Mouse (Mus musculus): ENCODE data around the gene Prune2. TPM values are rescaled to one million over a fixed set of nuclear protein-coding genes. Genes with fewer than 3 reads are reported as not detected.
A peak's percentile ranks its signal among the peaks of the same experiment; 100 is the strongest.
"Not testable (repeated sequence)": the region's sequence is repeated elsewhere in the genome, so short reads cannot be mapped to it uniquely, and the experiment has no call there.

Gene Prune2
- total RNA-seq, 2 experiments from 2014 or later: 38.0 to 48.5 TPM

GRCm38 (mm10) chr19:17168186-17168585, 212.3 kb downstream of the Prune2 start:
- intact Hi-C loops (cut with DNase I): no loop called here
- no peak for DNase-seq

- intact Hi-C loops (cut with DNase I): no loop called here
- DNase-seq: no peak
Measured at GRCm38 (mm10) chr19:17169746-17170145, 213.8 kb downstream of the Prune2 start.

GRCm38 (mm10) chr19:17174501-17174900, 218.6 kb downstream of the Prune2 start:
- DNase-seq; intact Hi-C loops (cut with DNase I): not testable (repeated sequence)

GRCm38 (mm10) chr19:17180506-17180905, 224.6 kb downstream of the Prune2 start:
- intact Hi-C loops (cut with DNase I): no loop called here
- DNase-seq: no peak

- intact Hi-C loops (cut with DNase I): no loop called here
Measured at GRCm38 (mm10) chr19:17194730-17195129, 238.8 kb downstream of the Prune2 start.

GRCm38 (mm10) chr19:17199059-17199458, 243.1 kb downstream of the Prune2 start:
- intact Hi-C loops (cut with DNase I): no loop called here
- no peak for DNase-seq

More at GRCm38 (mm10) chr19:17194730-17195129, 238.8 kb downstream of the Prune2 start:
- DNase-seq: no peak

- intact Hi-C loops (cut with DNase I): no loop called here
- DNase-seq: no peak
Measured at GRCm38 (mm10) chr19:17207141-17207540, 251.2 kb downstream of the Prune2 start.

GRCm38 (mm10) chr19:17210541-17210940, 254.6 kb downstream of the Prune2 start:
- DNase-seq: no peak
- intact Hi-C loops (cut with DNase I): no loop called here

- DNase-seq: no peak
- intact Hi-C loops (cut with DNase I): no loop called here
Measured at GRCm38 (mm10) chr19:17214896-17215520, 259.1 kb downstream of the Prune2 start.

GRCm38 (mm10) chr19:17218195-17218594, 262.3 kb downstream of the Prune2 start:
- DNase-seq: no peak
- intact Hi-C loops (cut with DNase I): no loop called here

- DNase-seq: peak in 1 of 2 experiments; percentile 18
- intact Hi-C loops (cut with DNase I): loop anchor here (5.0 kb wide), 1 partner anchor 134 kb away; no protein-coding TSS in a partner anchor
Measured at GRCm38 (mm10) chr19:17223801-17224200, 267.9 kb downstream of the Prune2 start.

GRCm38 (mm10) chr19:17225570-17226083, 269.7 kb downstream of the Prune2 start:
- intact Hi-C loops (cut with DNase I): no loop called here
- no peak for DNase-seq

- intact Hi-C loops (cut with DNase I): no loop called here
- DNase-seq: peak in 1 of 2 experiments; percentile 20
Measured at GRCm38 (mm10) chr19:17226096-17226495, 270.2 kb downstream of the Prune2 start.

GRCm38 (mm10) chr19:17230013-17230412, 274.1 kb downstream of the Prune2 start:
- DNase-seq: no peak

GRCm38 (mm10) chr19:17238471-17238870, 282.6 kb downstream of the Prune2 start:
- DNase-seq: no peak
- intact Hi-C loops (cut with DNase I): no loop called here

More at GRCm38 (mm10) chr19:17230013-17230412, 274.1 kb downstream of the Prune2 start:
- intact Hi-C loops (cut with DNase I): no loop called here

GRCm38 (mm10) chr19:17240170-17241077, 284.5 kb downstream of the Prune2 start:
- no peak for DNase-seq
- intact Hi-C loops (cut with DNase I): no loop called here

GRCm38 (mm10) chr19:17241206-17241605, 285.3 kb downstream of the Prune2 start:
- DNase-seq: no peak
- intact Hi-C loops (cut with DNase I): no loop called here

GRCm38 (mm10) chr19:17242962-17243361, 287.0 kb downstream of the Prune2 start:
- no peak for DNase-seq
- intact Hi-C loops (cut with DNase I): no loop called here

GRCm38 (mm10) chr19:17244544-17244943, 288.6 kb downstream of the Prune2 start:
- no peak for DNase-seq
- intact Hi-C loops (cut with DNase I): no loop called here

- no peak for DNase-seq
- intact Hi-C loops (cut with DNase I): no loop called here
Measured at GRCm38 (mm10) chr19:17247352-17247925, 291.5 kb downstream of the Prune2 start.

GRCm38 (mm10) chr19:17249691-17250090, 293.8 kb downstream of the Prune2 start:
- no peak for DNase-seq
- intact Hi-C loops (cut with DNase I): no loop called here
